Mouse (Mus musculus) telencephalon, adult 2 months (tissue): ENCODE measurements at regions not wholly inside any gene's neighbourhood (a gene's known extent, or its start where the extent isn't known, plus 50 kb on each side); places are given as distances from the start of the nearest gene placed in this dataset.

Experiments
- DNase-seq: peaks from one replicate; pipeline ENCODE4 v3.0.0-alpha.2; 2011; ENCODE audit warnings: low read depth, low spot score

GRCm38 (mm10) chr5:80326986-80327385, 693.0 kb upstream of the Adgrl3 start:
- no peak for DNase-seq

- DNase-seq = no peak
Measured at GRCm38 (mm10) chr5:80345155-80345554, 674.8 kb upstream of the Adgrl3 start.

GRCm38 (mm10) chr5:80358271-80358670, 661.7 kb upstream of the Adgrl3 start:
- no peak for DNase-seq

GRCm38 (mm10) chr5:80393656-80394055, 626.3 kb upstream of the Adgrl3 start:
- peak; percentile 21 for DNase-seq

- no peak for DNase-seq
Measured at GRCm38 (mm10) chr5:80402666-80403065, 617.3 kb upstream of the Adgrl3 start.

GRCm38 (mm10) chr5:80416116-80416515, 603.8 kb upstream of the Adgrl3 start:
- DNase-seq = no peak
